Mouse (Mus musculus): ENCODE measurements at regions not wholly inside any gene's neighbourhood (a gene's known extent, or its start where the extent isn't known, plus 50 kb on each side); places are given as distances from the start of the nearest gene placed in this dataset.

- Histone ChIP-seq H3K4me3 (ENCODE audit: insufficient read depth in 1 of 2, low read depth in 1 of 2, low read length in 2 of 2, poor library complexity in 1 of 2, severe bottlenecking in 1 of 2) (no peak overlapping the region), H3K27ac (ENCODE audit: insufficient read depth, low read depth, low read length, poor library complexity, severe bottlenecking) (no peak overlapping the region), H3K36me3 (ENCODE audit: control insufficient read depth, insufficient read depth, low read length, poor library complexity, severe bottlenecking) (no peaks in the 10 kb centered on the region), H3K9ac (ENCODE audit: insufficient read depth, low read depth, low read length, poor library complexity, severe bottlenecking) (no peak overlapping the region), H3K9me3 (ENCODE audit: control insufficient read depth, insufficient read depth, low read depth, low read length) (no peaks in the 10 kb centered on the region), H3K4me1 (ENCODE audit: control insufficient read depth in 2 of 2, insufficient read depth in 2 of 2, low read length in 2 of 2, poor library complexity in 1 of 2) (no peaks in the 10 kb centered on the region)
- TF ChIP-seq MAFK (IDR thresholded peaks at IDR 0.05; ENCODE audit: insufficient read depth, low read depth, low read length) = no peak
- no peak for TF ChIP-seq HCFC1 (IDR thresholded peaks at IDR 0.05; ENCODE audit: borderline replicate concordance, insufficient read depth, low read length)
- TF ChIP-seq ZC3H11A (IDR thresholded peaks at IDR 0.05; ENCODE audit: borderline replicate concordance, low read depth, low read length) = no peak
- TF ChIP-seq CHD2 (IDR thresholded peaks at IDR 0.05; ENCODE audit: low read depth, low read length) = no peak
- no peak for TF ChIP-seq ZNF384 (IDR thresholded peaks at IDR 0.05; ENCODE audit: low read depth, low read length)
- in situ Hi-C loops (cut with MboI; ENCODE audit: low sequenced_read_pairs in 2 of 2, unreplicated experiment in 2 of 2) = no loop called here
- no peak for DNase-seq (ENCODE audit: low read depth, low spot score)
Observed at GRCm38 (mm10) chr1:148722106-148722505, 1239.0 kb downstream of the Pla2g4a start.

GRCm38 (mm10) chr1:148721409-148721808 is 1239.7 kb downstream of the Pla2g4a start:
- Histone ChIP-seq H3K36me3 (ENCODE audit: control insufficient read depth, insufficient read depth, low read length, poor library complexity, severe bottlenecking) (no peaks in the 10 kb centered on the region), H3K4me1 (ENCODE audit: control insufficient read depth in 2 of 2, insufficient read depth in 2 of 2, low read length in 2 of 2, poor library complexity in 1 of 2) (no peaks in the 10 kb centered on the region), H3K27ac (ENCODE audit: insufficient read depth, low read depth, low read length, poor library complexity, severe bottlenecking) (no peak overlapping the region), H3K9me3 (ENCODE audit: control insufficient read depth, insufficient read depth, low read depth, low read length) (no peaks in the 10 kb centered on the region), H3K9ac (ENCODE audit: insufficient read depth, low read depth, low read length, poor library complexity, severe bottlenecking) (no peak overlapping the region), H3K4me3 (ENCODE audit: insufficient read depth in 1 of 2, low read depth in 1 of 2, low read length in 2 of 2, poor library complexity in 1 of 2, severe bottlenecking in 1 of 2) (no peak overlapping the region)
- no peak for TF ChIP-seq HCFC1 (IDR thresholded peaks at IDR 0.05; ENCODE audit: borderline replicate concordance, insufficient read depth, low read length)
- TF ChIP-seq ZC3H11A (IDR thresholded peaks at IDR 0.05; ENCODE audit: borderline replicate concordance, low read depth, low read length) = no peak
- no peak for TF ChIP-seq ZNF384 (IDR thresholded peaks at IDR 0.05; ENCODE audit: low read depth, low read length)
- no peak for TF ChIP-seq CHD2 (IDR thresholded peaks at IDR 0.05; ENCODE audit: low read depth, low read length)
- no peak for TF ChIP-seq MAFK (IDR thresholded peaks at IDR 0.05; ENCODE audit: insufficient read depth, low read depth, low read length)
- in situ Hi-C loops (cut with MboI; ENCODE audit: low sequenced_read_pairs in 2 of 2, unreplicated experiment in 2 of 2) = no loop called here
- DNase-seq (ENCODE audit: low read depth, low spot score) = no peak

- no peaks in the 10 kb centered on the region for H3K36me3 ChIP-seq (ENCODE audit: control insufficient read depth, insufficient read depth, low read length, poor library complexity, severe bottlenecking)
- no peak overlapping the region for H3K4me3 ChIP-seq (ENCODE audit: insufficient read depth in 1 of 2, low read depth in 1 of 2, low read length in 2 of 2, poor library complexity in 1 of 2, severe bottlenecking in 1 of 2)
- no peaks in the 10 kb centered on the region for H3K9me3 ChIP-seq (ENCODE audit: control insufficient read depth, insufficient read depth, low read depth, low read length)
- no peak overlapping the region for H3K9ac ChIP-seq (ENCODE audit: insufficient read depth, low read depth, low read length, poor library complexity, severe bottlenecking)
- no peak for DNase-seq (ENCODE audit: low read depth, low spot score)
- H3K27ac ChIP-seq (ENCODE audit: insufficient read depth, low read depth, low read length, poor library complexity, severe bottlenecking) = no peak overlapping the region
- H3K4me1 ChIP-seq (ENCODE audit: control insufficient read depth in 2 of 2, insufficient read depth in 2 of 2, low read length in 2 of 2, poor library complexity in 1 of 2) = no peaks in the 10 kb centered on the region
- TF ChIP-seq HCFC1 (IDR thresholded peaks at IDR 0.05; ENCODE audit: borderline replicate concordance, insufficient read depth, low read length) (no peak), CHD2 (IDR thresholded peaks at IDR 0.05; ENCODE audit: low read depth, low read length) (no peak), ZNF384 (IDR thresholded peaks at IDR 0.05; ENCODE audit: low read depth, low read length) (no peak), MAFK (IDR thresholded peaks at IDR 0.05; ENCODE audit: insufficient read depth, low read depth, low read length) (no peak), ZC3H11A (IDR thresholded peaks at IDR 0.05; ENCODE audit: borderline replicate concordance, low read depth, low read length) (no peak)
- in situ Hi-C loops (cut with MboI; ENCODE audit: low sequenced_read_pairs in 2 of 2, unreplicated experiment in 2 of 2) = no loop called here
Observed at GRCm38 (mm10) chr1:148720980-148721379, 1240.1 kb downstream of the Pla2g4a start.

- TF ChIP-seq ZC3H11A (IDR thresholded peaks at IDR 0.05; ENCODE audit: borderline replicate concordance, low read depth, low read length) = no peak
- TF ChIP-seq HCFC1 (IDR thresholded peaks at IDR 0.05; ENCODE audit: borderline replicate concordance, insufficient read depth, low read length) = no peak
- no peak for TF ChIP-seq MAFK (IDR thresholded peaks at IDR 0.05; ENCODE audit: insufficient read depth, low read depth, low read length)
- TF ChIP-seq ZNF384 (IDR thresholded peaks at IDR 0.05; ENCODE audit: low read depth, low read length) = no peak
- no peak for TF ChIP-seq CHD2 (IDR thresholded peaks at IDR 0.05; ENCODE audit: low read depth, low read length)
- in situ Hi-C loops (cut with MboI; ENCODE audit: low sequenced_read_pairs in 2 of 2, unreplicated experiment in 2 of 2) = no loop called here
- H3K9ac ChIP-seq (ENCODE audit: insufficient read depth, low read depth, low read length, poor library complexity, severe bottlenecking) = no peak overlapping the region
- H3K36me3 ChIP-seq (ENCODE audit: control insufficient read depth, insufficient read depth, low read length, poor library complexity, severe bottlenecking) = no peaks in the 10 kb centered on the region
- H3K9me3 ChIP-seq (ENCODE audit: control insufficient read depth, insufficient read depth, low read depth, low read length) = no peaks in the 10 kb centered on the region
- no peak for DNase-seq (ENCODE audit: low read depth, low spot score)
- H3K27ac ChIP-seq (ENCODE audit: insufficient read depth, low read depth, low read length, poor library complexity, severe bottlenecking) = no peak overlapping the region
- H3K4me3 ChIP-seq (ENCODE audit: insufficient read depth in 1 of 2, low read depth in 1 of 2, low read length in 2 of 2, poor library complexity in 1 of 2, severe bottlenecking in 1 of 2) = no peak overlapping the region
- H3K4me1 ChIP-seq (ENCODE audit: control insufficient read depth in 2 of 2, insufficient read depth in 2 of 2, low read length in 2 of 2, poor library complexity in 1 of 2) = no peaks in the 10 kb centered on the region
Observed at GRCm38 (mm10) chr1:148708084-148708483, 1253.0 kb downstream of the Pla2g4a start.

GRCm38 (mm10) chr1:148707657-148708056 is 1253.4 kb downstream of the Pla2g4a start:
- Histone ChIP-seq H3K4me3 (ENCODE audit: insufficient read depth in 1 of 2, low read depth in 1 of 2, low read length in 2 of 2, poor library complexity in 1 of 2, severe bottlenecking in 1 of 2) (no peak overlapping the region), H3K4me1 (ENCODE audit: control insufficient read depth in 2 of 2, insufficient read depth in 2 of 2, low read length in 2 of 2, poor library complexity in 1 of 2) (no peaks in the 10 kb centered on the region), H3K9ac (ENCODE audit: insufficient read depth, low read depth, low read length, poor library complexity, severe bottlenecking) (no peak overlapping the region), H3K9me3 (ENCODE audit: control insufficient read depth, insufficient read depth, low read depth, low read length) (no peaks in the 10 kb centered on the region), H3K27ac (ENCODE audit: insufficient read depth, low read depth, low read length, poor library complexity, severe bottlenecking) (no peak overlapping the region), H3K36me3 (ENCODE audit: control insufficient read depth, insufficient read depth, low read length, poor library complexity, severe bottlenecking) (no peaks in the 10 kb centered on the region)
- in situ Hi-C loops (cut with MboI; ENCODE audit: low sequenced_read_pairs in 2 of 2, unreplicated experiment in 2 of 2) = no loop called here
- no peak for DNase-seq (ENCODE audit: low read depth, low spot score)
- TF ChIP-seq ZNF384 (IDR thresholded peaks at IDR 0.05; ENCODE audit: low read depth, low read length) (no peak), MAFK (IDR thresholded peaks at IDR 0.05; ENCODE audit: insufficient read depth, low read depth, low read length) (no peak), ZC3H11A (IDR thresholded peaks at IDR 0.05; ENCODE audit: borderline replicate concordance, low read depth, low read length) (no peak), HCFC1 (IDR thresholded peaks at IDR 0.05; ENCODE audit: borderline replicate concordance, insufficient read depth, low read length) (no peak), CHD2 (IDR thresholded peaks at IDR 0.05; ENCODE audit: low read depth, low read length) (no peak)
